Mouse (Mus musculus): ENCODE measurements around the gene Olfr1018. TPM values are rescaled to one million over a fixed set of nuclear protein-coding genes. Genes with fewer than 3 reads are reported as not detected.

The Olfr1018 gene
- total and polyA plus RNA-seq, 3 experiments, result not detected

DNA sequence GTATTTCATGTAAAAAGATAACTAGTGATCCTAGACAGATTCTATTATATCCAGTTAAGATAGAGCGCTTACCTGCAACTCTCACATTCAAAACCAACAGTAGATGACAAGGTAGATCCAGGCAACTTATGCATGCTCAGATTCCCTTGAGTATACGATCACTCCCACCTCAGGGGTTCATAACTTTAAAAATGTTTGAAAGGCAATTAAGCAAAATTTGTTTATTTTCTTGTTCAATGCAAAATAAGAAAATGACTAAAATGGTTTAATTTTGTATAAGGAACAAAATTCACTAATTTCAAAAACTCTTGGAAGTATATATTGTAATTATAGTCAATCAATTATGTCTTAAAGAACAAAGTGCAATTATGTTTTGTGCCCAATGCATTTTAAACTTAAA, 15.8 kb upstream of the Olfr1018 start, which contains the start of gene Olfr1016:
TSS of gene Olfr1016 (minus strand) at position 101 of the 400 bp plus-strand sequence.
- H3K4me3 ChIP-seq (ENCODE audit: control insufficient read depth in 1 of 2, insufficient read depth in 1 of 2, low read depth in 2 of 2, low read length in 2 of 2), result no peak within 1 kb of the TSS

DNA sequence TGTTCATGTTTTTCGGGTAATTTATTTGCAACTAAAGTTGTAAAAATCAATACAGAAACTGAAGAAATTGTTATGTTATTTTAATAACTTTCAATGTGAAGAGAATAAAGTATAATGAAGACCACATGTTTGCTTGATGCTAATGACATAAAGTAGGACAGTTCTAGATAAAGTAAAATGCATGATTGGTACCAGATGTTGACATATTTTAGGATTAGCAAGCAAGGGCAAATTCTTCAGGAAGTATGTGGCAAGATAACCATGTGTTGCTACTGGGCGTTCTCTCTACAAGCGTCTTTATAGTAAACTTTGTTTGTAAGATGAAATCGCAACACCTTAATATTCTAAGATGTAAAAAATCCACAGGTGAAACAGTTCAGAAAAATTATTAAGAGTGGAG, 13.8 kb upstream of the Olfr1018 start:
- no peak for TF ChIP-seq CTCF (IDR thresholded peaks at IDR 0.05 in 2 of 3, conservative IDR thresholded peaks at IDR 0.05 in 1 of 3; ENCODE audit: control insufficient read depth in 1 of 3, insufficient read depth in 1 of 3, low read depth in 2 of 3, low read length in 3 of 3, poor library complexity in 1 of 3, severe bottlenecking in 1 of 3)
- no peak for TF ChIP-seq TAL1 (IDR thresholded peaks at IDR 0.05; ENCODE audit: low read length)
- no peak for TF ChIP-seq CHD1 (IDR thresholded peaks at IDR 0.05; ENCODE audit: low read depth, low read length)
- TF ChIP-seq RCOR1 (IDR thresholded peaks at IDR 0.05; ENCODE audit: low read depth, low read length), result no peak
- TF ChIP-seq TBP (IDR thresholded peaks at IDR 0.05; ENCODE audit: low read depth, low read length), result no peak
- no peak for TF ChIP-seq HCFC1 (IDR thresholded peaks at IDR 0.05; ENCODE audit: low read depth, low read length)
- no peak for TF ChIP-seq ZNF384 (IDR thresholded peaks at IDR 0.05; ENCODE audit: low read depth, low read length)
- TF ChIP-seq MAFK (IDR thresholded peaks at IDR 0.05; ENCODE audit: borderline replicate concordance, low read depth, low read length), result no peak
- H3K27me3 ChIP-seq (ENCODE audit: control insufficient read depth in 1 of 2, insufficient read depth in 2 of 2, low read length in 2 of 2), result no peaks in the 10 kb centered on the region
- no peaks in the 10 kb centered on the region for H3K4me1 ChIP-seq (ENCODE audit: control insufficient read depth in 1 of 2, insufficient read depth in 2 of 2, low read length in 2 of 2)
- no peak for DNase-seq (ENCODE audit: low read depth, low spot score)
- H3K9ac ChIP-seq (ENCODE audit: control insufficient read depth, low read depth, low read length, poor library complexity, severe bottlenecking), result no peak overlapping the region
- H3K36me3 ChIP-seq (ENCODE audit: control insufficient read depth in 1 of 2, insufficient read depth in 2 of 2, low read length in 2 of 2), result no peaks in the 10 kb centered on the region
- H3K79me2 ChIP-seq (ENCODE audit: control insufficient read depth, insufficient read depth, low read length, poor library complexity), result no peaks in the 10 kb centered on the region
- no peaks in the 10 kb centered on the region for H3K9me3 ChIP-seq (replicated peaks; ENCODE audit: insufficient read depth, low read length)
- no peak overlapping the region for H3K4me3 ChIP-seq (ENCODE audit: control insufficient read depth in 1 of 2, insufficient read depth in 1 of 2, low read depth in 2 of 2, low read length in 2 of 2)
- H3K27ac ChIP-seq (ENCODE audit: control insufficient read depth, low read depth, low read length), result no peak overlapping the region

More for the DNA sequence above, 15.8 kb upstream of the Olfr1018 start, which contains the start of gene Olfr1016:
- DNase-seq (ENCODE audit: low read depth, low spot score), result no peak
- Histone ChIP-seq H3K36me3 (ENCODE audit: control insufficient read depth in 1 of 2, insufficient read depth in 2 of 2, low read length in 2 of 2) (no peaks in the 10 kb centered on the region), H3K27ac (ENCODE audit: control insufficient read depth, low read depth, low read length) (no peak within 1 kb of the TSS), H3K9me3 (replicated peaks; ENCODE audit: insufficient read depth, low read length) (no peaks in the 10 kb centered on the region), H3K79me2 (ENCODE audit: control insufficient read depth, insufficient read depth, low read length, poor library complexity) (no peaks in the 10 kb centered on the region), H3K4me1 (ENCODE audit: control insufficient read depth in 1 of 2, insufficient read depth in 2 of 2, low read length in 2 of 2) (no peaks in the 10 kb centered on the region), H3K9ac (ENCODE audit: control insufficient read depth, low read depth, low read length, poor library complexity, severe bottlenecking) (no peak within 1 kb of the TSS), H3K27me3 (ENCODE audit: control insufficient read depth in 1 of 2, insufficient read depth in 2 of 2, low read length in 2 of 2) (no peaks in the 10 kb centered on the region)
- no peak for TF ChIP-seq MYC (IDR thresholded peaks at IDR 0.05; ENCODE audit: low read depth, low read length)
- no peak for TF ChIP-seq ZNF384 (IDR thresholded peaks at IDR 0.05; ENCODE audit: low read depth, low read length)
- no peak for TF ChIP-seq CHD2 (IDR thresholded peaks at IDR 0.05; ENCODE audit: low read length)
- no peak for TF ChIP-seq JUND (IDR thresholded peaks at IDR 0.05; ENCODE audit: low read depth, low read length)
- TF ChIP-seq ELF1 (IDR thresholded peaks at IDR 0.05; ENCODE audit: low read depth, low read length), result no peak
- no peak for TF ChIP-seq UBTF (IDR thresholded peaks at IDR 0.05; ENCODE audit: borderline replicate concordance, insufficient read depth, low read depth, low read length)
- TF ChIP-seq ZKSCAN1 (IDR thresholded peaks at IDR 0.05; ENCODE audit: low read depth, low read length), result no peak
- TF ChIP-seq RAD21 (IDR thresholded peaks at IDR 0.05; ENCODE audit: low read depth, low read length), result no peak
- no peak for TF ChIP-seq GABPA (IDR thresholded peaks at IDR 0.05; ENCODE audit: low read depth, low read length)
- TF ChIP-seq ZC3H11A (IDR thresholded peaks at IDR 0.05; ENCODE audit: low read depth, low read length), result no peak
- TF ChIP-seq CHD1 (IDR thresholded peaks at IDR 0.05; ENCODE audit: low read depth, low read length), result no peak
- TF ChIP-seq POLR2A (IDR thresholded peaks at IDR 0.05; ENCODE audit: control insufficient read depth in 1 of 2, insufficient read depth in 1 of 2, low read depth in 1 of 2, low read length in 2 of 2, poor library complexity in 1 of 2), result no peak

All from MEL (cell line).